Mouse (Mus musculus): ENCODE measurements at regions not wholly inside any gene's neighbourhood (a gene's known extent, or its start where the extent isn't known, plus 50 kb on each side); places are given as distances from the start of the nearest gene placed in this dataset.

GRCm38 (mm10) chr8:83798881-83799606, 57.9 kb upstream of the Adgre5 start:
- Histone ChIP-seq H3K9me3 (ENCODE audit: control insufficient read depth, low read length) (no peaks in the 10 kb centered on the region), H3K27me3 (ENCODE audit: control insufficient read depth, insufficient read depth, low read length) (no peaks in the 10 kb centered on the region), H3K27ac (replicated peaks; ENCODE audit: low read depth, low read length) (no peak overlapping the region), H3K9ac (replicated peaks; ENCODE audit: low read length) (no peak overlapping the region), H3K4me3 (replicated peaks; ENCODE audit: low read depth, low read length) (no peak overlapping the region), H3K36me3 (ENCODE audit: control insufficient read depth, insufficient read depth, low read length) (no peaks in the 10 kb centered on the region), H3K4me2 (ENCODE audit: low read length) (no peak overlapping the region), H3K4me1 (ENCODE audit: control insufficient read depth, insufficient read depth, low read length) (no peaks in the 10 kb centered on the region)
- 79% methylated on average over 9 of the region's 9 CpGs for WGBS
- DNase-seq (no peak), ATAC-seq (ENCODE audit: low FRiP score, low TSS enrichment) (no peak)

GRCm38 (mm10) chr8:83793491-83794238, 52.5 kb upstream of the Adgre5 start:
- 63% methylated on average over 16 of the region's 16 CpGs for WGBS
- Histone ChIP-seq H3K9me3 (ENCODE audit: control insufficient read depth, low read length) (no peaks in the 10 kb centered on the region), H3K4me3 (replicated peaks; ENCODE audit: low read depth, low read length) (no peak overlapping the region), H3K27me3 (ENCODE audit: control insufficient read depth, insufficient read depth, low read length) (no peaks in the 10 kb centered on the region), H3K4me2 (ENCODE audit: low read length) (no peak overlapping the region), H3K36me3 (ENCODE audit: control insufficient read depth, insufficient read depth, low read length) (no peaks in the 10 kb centered on the region), H3K27ac (replicated peaks; ENCODE audit: low read depth, low read length) (no peak overlapping the region), H3K4me1 (ENCODE audit: control insufficient read depth, insufficient read depth, low read length) (no peaks in the 10 kb centered on the region), H3K9ac (replicated peaks; ENCODE audit: low read length) (no peak overlapping the region)
- no peak for ATAC-seq (ENCODE audit: low FRiP score, low TSS enrichment)
- DNase-seq, result no peak

All from midbrain, embryonic 14.5 days (tissue).